Mouse (Mus musculus) thymus, adult 2 months (tissue): Measurements from ENCODE around the gene Gm17617.

Experiments
- CTCF ChIP-seq: fragments of 200-500 bp; IDR thresholded peaks from 2 replicates; pipeline ENCODE4 v1.5.1; 2012; ENCODE audit warnings: mild to moderate bottlenecking, control low read depth, low read length, moderate library complexity, borderline replicate concordance; ENCODE audit not compliant: control insufficient read depth, poor library complexity, insufficient read depth; ENCODE audit errors: extremely low read depth
- POLR2A ChIP-seq: fragments of 200-500 bp; IDR thresholded peaks from 2 replicates; pipeline ENCODE4 v1.6.1; 2012; ENCODE audit warnings: mild to moderate bottlenecking, low read length, control low read depth, moderate library complexity; ENCODE audit not compliant: control insufficient read depth, poor library complexity, insufficient read depth; ENCODE audit errors: extremely low read depth

GRCm38 (mm10) chr13:55105045-55105952, 28.0 kb downstream of the Gm17617 start, which contains the start of gene Zfp346:
- TF ChIP-seq CTCF (peak; percentile 84), POLR2A (peak; percentile 88)
